Mouse (Mus musculus): Measurements from ENCODE around the gene Ptprd.

Gene Ptprd

DNA sequence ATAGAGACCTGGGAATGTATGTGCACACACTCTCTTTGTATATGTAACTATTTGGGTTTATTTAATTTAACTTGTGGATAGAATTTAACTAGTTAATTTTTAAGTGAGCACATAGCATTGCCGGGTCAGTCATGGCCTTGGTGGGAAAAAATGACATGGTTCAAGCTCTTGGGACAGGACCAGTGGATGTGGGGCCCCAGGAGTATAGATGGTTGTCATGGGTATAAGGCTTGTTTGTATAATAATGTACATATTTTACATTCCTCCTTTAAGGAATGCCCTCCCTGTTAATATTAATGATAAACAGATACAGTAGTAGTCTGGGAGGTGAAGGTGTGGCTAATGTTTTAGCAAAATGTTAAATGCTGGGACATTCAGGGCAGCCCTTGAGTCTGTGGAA lies 962.8 kb downstream of the Ptprd start:
- DNase-seq (ENCODE audit: low read depth, low spot score), result no peak

DNA sequence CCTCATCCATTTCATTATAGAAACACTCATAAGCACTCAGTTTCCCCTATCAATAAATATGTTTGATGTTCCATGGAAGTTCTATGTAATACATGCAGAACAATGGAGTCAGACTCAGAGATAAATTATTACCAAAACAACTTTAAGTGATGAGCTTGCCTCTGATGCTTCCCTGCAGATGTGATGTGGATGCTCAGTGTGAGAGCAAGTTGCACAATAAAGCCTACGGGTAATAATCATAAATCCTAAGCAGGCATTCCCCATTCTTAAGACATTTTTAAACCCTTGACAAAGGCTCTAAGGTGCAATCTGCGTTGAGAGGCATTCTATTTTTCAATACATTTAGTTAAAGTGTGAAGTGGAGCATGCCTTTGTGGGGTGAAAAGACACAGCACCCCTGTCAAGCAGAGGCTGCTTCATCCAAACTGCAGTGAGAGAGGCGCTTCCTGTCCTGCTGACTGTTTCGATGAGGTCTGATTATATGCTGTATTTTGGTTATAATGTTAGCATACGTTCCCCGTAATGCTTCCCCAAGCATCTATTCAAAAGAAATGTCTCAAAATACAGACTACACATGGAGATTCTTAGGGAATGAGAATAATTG lies 969.8 kb downstream of the Ptprd start:
- DNase-seq (ENCODE audit: low read depth, low spot score), result no peak

DNA sequence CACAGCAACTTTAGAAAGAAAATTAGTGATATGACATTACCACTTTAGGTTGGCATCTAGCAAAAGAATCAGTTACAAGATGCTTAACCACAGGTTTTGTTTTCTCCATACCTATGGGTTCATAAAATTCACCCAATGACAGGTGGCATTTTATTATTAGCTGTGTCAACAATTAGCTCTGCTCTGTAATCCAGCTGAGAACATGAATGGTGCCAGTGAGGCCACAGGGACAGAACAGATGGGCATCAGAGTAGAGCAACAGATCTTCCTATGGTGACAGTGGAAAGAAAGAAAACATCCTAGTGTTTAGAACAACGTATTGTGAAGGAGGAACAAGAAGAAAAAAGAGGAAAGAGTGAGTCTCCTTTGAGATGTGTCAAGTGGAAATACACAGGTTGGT lies 973.6 kb downstream of the Ptprd start:
- DNase-seq (ENCODE audit: low read depth, low spot score), result no peak

DNA sequence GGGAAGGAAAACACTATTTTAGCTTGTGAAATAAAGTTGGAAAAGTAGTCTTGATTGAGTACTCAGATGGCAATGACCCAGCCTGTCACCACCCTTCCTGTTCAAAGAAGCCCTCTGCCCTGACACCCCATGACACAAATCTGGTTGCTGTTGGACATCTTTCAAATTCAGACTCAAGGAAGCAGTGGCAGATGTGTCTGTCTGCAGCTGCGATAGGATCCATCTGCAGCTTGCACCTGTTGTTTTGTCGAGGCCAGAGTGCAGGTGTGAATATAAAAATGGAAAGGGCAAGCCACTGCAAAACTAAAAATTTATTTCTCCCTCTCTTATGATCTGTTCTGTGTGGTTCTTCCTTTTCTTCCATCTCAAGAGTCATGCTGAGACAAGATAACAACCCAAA lies 978.5 kb downstream of the Ptprd start:
- DNase-seq (ENCODE audit: low read depth, low spot score), result no peak

DNA sequence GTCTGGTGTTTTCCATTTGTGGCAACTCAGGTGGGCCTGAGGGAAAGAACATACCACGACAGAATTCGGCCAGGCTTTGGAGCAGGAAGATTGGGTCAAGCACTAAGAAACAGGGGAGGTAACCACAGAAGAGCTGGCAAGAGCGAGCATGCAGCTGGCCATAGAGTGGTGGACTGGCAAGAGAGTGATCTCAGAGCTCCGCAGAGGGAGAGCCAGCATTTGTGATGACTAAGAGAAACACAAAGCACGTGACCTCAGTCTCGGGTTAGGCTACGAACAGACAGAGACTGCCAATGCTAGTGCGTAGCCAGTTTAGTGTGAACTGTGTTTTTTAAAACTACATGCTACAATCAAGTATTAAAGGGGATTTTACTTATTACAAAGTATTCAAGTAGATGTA lies 1042.9 kb downstream of the Ptprd start:
- no peak for DNase-seq (ENCODE audit: low read depth, low spot score)

DNA sequence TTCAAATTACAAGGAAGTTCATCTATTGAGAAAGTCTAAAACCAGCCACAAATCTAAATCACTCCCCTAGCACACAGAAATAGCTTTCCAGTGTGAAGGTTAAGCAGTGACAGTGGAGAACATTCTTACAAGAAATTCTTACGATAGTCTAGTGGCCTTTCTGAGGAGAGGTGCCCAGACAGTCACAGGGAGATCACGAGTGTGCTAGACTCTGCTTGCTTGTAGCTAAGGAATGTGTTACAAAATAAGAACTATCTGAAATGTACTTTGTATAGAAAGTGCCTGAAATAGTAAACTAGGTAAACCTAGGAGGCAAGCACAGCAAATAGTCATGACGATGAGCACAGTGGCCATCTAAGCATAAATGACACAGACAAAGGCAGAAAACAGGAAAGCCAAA lies 1054.2 kb downstream of the Ptprd start:
- no peak for DNase-seq (ENCODE audit: low read depth, low spot score)

DNA sequence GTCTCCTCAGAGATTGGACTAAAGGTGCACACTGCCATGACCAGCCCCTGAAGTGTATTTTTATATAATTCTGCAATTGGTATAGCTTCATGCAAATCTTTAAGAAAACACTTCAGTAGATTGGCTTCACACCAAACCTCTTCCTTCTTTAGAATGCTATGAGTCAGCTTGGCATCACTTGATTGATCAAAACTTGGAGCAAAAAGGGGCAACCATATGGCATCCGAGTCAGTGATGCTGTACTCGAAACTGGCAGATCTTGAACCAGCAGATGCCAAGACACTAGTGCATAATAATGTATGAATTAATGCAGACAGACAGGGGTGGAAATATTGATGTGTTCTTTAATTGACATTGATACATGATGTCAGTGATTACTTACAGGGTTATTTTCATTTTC lies 1056.2 kb downstream of the Ptprd start:
- no peak for DNase-seq (ENCODE audit: low read depth, low spot score)

DNA sequence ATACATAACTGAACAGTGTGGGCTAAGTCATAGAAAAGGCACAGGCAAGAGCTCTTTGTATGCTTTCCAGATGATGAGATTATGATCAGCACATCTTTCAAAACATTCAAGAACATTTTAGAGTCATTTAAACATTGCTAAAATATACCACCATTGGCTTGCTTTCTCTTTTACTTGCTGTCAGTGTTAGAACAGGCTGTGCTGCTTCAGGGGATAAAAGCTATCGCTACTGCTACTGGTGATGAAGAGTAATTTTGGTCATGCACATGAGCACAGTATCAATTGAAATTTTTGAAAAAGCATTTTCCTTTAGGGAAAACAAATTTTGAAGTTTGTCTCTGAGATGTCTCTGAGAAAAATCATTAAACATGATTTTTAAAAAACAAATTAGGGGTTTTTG lies 1056.7 kb downstream of the Ptprd start:
- DNase-seq (ENCODE audit: low read depth, low spot score), result no peak

DNA sequence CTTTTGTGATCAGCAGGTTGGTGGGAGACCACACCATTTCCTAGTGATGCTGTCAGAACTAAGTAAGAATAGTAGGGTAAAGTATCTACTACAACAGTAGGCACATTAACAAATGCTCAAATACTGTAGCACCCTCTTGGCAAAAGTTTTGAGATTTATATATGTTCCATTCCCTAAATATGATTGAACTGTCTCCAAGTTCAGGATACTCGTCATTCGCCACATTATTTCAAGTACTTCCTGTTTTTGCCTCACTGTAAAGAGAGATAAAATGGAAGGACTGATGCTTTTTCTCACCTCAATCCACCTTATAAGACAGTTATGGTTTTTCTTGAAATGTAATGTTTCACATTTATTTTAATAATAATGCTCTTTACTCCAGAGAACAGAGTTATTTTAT lies 1086.9 kb downstream of the Ptprd start:
- no peak for DNase-seq (ENCODE audit: low read depth, low spot score)

DNA sequence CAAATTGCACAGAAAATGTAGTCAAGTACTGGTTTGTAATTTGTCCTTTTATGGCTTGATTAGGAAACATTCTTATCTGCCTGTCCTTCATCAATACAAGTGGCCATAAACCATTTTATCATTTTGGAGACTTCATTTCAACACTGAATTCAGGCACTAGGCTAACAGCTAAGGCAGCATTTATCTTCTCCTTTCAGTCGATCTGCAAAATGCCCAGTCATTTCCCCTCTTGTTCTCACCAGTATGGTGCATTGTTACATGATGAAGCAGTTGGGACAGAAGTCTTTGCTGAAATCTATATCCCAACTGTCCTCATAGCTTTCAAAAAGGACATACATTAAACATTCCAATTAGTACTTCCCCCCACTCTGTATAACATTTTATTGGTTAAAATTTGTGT lies 1100.9 kb downstream of the Ptprd start:
- no peak for DNase-seq (ENCODE audit: low read depth, low spot score)

DNA sequence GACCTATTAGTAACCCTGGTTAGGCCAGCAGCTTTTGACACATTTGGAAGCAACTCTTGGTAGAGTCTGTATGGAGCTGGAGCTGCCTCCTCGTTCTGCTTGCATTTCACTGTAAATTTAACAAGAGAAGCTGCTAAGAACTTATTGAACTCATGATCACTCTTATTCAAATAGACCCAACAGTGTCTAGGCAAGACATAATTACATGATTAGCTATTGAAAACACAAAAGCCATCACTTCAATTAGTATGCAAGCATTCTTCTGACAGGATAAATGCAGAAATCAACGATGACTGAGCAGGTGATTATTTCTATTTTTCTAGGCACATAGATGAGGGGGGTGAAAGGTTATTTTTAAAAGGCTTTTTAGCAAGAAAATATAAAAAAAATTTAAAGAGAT lies 1104.5 kb downstream of the Ptprd start:
- no peak for DNase-seq (ENCODE audit: low read depth, low spot score)

DNA sequence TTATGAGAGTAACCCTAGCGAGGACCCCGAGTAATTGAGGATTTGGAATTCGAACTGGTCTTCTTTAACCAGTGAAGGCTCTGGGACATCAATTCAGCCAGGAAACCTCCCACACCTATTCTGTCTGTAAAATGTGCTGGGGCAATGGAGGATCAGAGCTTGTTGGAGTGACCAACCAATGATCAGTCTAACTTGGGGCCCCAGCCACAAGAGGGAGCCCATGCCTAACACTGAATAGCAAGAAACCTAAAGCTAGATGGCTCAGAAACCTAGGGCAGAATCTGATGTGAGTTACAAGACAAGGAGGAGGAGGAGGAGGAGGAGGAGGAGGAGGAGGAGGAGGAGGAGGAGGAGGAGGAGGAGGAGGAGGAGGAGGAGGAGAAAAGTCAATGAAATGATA lies 1128.6 kb downstream of the Ptprd start:
- no peak for DNase-seq (ENCODE audit: low read depth, low spot score)

DNA sequence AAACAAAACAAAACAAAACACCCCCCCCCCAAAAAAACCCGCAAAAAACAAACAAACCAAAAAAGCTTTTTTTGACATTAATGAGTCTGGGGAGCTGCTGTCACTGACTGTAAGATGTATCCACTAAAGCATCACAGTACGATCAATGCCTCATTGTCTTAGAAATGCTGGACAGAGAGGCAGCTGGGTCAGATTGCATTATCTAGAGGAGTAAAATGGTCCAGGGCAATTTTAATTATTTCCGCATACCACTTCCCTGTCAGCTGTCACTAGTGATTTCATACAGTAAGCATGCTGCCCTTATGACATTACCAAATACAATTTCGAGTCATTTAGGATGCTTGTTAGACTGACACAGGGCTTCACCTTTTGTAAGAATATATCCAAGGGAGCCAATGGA lies 1134.2 kb downstream of the Ptprd start:
- DNase-seq (ENCODE audit: low read depth, low spot score), result no peak

DNA sequence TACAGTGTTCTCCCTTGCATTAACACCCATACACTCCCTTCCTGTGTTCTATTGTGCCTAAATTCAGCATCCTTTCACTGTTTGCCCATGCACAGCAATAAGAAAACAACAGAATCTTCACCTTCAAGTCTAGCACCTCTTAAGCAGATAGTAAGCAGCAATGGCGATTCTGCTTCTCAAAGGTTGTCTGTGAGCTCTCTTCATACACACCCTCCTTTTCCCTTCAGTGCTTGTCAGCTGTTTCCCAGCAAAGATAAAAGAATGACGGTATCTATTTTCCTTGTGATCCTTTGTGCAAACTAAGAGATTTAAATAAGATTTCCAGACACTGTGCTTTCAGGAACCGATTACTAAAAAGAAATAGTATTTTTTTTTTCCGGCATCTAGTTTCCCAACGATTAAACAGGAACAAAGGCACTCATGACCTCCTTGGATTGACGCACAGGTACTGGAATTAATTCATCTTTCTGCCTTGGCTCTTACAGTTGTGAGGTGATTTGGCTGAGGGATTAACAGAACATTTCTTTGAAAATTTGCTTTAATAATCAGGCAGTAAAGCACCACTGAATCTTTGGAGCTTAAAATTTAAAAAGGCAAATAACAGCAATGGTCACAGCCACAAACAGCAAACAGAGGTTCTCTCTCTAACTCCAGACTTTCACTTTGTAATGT lies 1161.1 kb downstream of the Ptprd start:
- no peak for DNase-seq (ENCODE audit: low read depth, low spot score)

DNA sequence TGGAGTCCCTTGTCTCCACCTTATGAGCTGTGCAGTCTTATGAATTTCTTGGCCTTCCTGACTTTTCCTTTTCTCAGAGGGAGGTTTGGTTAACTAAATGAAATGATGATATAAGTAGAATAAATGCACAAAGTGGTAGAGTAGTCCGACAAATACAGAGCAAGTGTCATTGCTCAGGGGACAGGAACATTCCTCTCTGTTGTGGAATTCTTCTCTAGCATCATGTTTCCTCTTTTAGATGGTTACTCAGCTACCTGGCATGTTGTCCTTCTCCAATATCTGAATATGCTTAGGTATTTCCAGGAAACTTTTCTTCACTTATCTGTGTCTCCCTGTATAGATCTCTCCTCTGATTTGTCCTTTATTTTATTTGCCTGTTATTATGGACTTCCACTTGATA lies 1207.3 kb downstream of the Ptprd start:
- no peak for DNase-seq (ENCODE audit: low read depth, low spot score)

DNA sequence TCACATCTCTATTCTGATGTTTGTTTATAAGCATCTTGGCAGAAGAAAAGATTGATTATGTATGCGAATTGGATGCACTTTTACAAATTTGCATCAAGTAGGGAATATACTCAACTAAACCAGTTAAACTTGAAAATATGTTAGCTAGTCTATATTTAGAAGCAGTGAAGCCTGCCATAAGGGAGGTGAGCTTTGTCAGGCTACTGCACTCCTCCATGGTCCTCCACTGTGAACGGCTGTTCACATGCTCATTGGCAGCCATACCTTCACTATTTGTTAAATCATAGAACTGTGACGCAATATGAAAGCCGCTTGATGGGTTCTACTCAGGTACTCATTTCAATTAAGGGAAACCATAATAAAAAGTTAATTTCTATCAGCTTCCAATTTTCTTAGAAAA lies 1215.6 kb downstream of the Ptprd start:
- no peak for DNase-seq (ENCODE audit: low read depth, low spot score)

DNA sequence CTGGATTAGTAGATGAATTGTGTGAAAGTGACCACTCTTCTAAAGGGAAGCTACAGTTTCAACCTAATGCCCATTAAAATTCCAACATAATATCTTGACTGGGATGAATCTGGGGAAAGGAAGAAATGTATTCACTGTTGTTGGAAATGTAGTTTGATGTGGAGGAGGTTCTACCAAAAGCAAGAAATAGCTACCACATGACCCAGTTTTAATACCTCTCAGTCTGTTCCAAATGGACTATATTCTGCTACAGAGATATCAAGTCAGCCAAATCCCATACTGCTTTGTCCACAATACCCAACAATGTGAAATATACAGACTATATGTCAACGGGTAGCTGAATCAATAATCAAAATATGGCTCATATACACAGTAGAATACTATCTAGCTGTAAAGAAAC lies 1221.8 kb downstream of the Ptprd start:
- DNase-seq (ENCODE audit: low read depth, low spot score), result no peak

DNA sequence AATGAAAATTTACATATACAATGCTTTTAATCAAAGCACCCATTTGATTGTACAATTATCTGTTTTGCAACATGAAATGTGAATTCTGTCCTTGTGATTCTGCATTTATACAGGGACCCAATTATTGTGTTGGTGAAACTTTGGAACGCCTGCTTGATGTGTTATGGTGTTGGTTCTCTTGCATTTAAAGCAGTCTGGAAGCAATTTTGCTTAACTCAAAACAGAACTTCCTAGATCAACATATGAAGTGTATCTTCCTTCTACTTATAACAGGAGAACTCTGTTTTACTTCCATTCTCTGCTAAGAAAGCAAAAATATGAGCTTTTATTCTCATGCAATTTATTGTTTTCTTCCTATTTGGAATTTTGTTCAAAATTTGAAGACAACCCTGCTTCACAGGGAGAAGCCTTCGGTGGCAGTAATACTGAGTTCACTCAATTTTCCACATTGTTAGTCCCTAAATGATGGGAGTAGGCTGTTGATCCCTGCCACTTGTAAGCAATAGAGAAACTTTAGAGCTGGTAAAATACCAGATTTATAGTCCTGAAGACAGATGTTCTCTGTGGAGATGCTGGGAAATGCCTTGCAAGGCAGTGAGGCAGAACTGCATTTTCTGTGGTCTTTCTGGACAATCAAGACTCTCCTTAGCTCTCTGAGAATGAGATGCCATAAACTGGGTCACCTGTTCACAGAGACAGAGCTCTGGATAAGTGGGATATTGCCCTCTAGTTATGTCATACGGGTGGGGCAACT lies 1234.5 kb downstream of the Ptprd start:
- no peak for DNase-seq (ENCODE audit: low read depth, low spot score)

DNA sequence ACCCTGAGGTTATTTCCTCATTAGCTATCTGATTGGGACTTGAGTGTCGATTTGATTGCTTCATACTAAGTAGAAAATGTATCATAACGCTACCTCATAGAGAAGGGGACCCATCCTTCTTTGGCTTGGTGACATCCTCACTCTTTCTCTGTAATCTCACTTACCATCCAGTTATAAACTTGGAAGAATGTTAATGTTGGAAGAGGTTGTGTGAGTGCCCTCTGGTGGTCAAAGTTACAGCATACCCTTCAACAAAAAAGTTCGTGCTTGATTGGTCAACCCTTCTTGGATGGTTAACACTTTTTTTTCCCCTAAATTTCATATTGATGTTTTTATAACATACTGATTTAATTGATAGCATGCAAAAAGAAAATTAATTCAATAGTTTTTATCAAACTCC lies 1263.5 kb downstream of the Ptprd start:
- DNase-seq (ENCODE audit: low read depth, low spot score), result no peak

DNA sequence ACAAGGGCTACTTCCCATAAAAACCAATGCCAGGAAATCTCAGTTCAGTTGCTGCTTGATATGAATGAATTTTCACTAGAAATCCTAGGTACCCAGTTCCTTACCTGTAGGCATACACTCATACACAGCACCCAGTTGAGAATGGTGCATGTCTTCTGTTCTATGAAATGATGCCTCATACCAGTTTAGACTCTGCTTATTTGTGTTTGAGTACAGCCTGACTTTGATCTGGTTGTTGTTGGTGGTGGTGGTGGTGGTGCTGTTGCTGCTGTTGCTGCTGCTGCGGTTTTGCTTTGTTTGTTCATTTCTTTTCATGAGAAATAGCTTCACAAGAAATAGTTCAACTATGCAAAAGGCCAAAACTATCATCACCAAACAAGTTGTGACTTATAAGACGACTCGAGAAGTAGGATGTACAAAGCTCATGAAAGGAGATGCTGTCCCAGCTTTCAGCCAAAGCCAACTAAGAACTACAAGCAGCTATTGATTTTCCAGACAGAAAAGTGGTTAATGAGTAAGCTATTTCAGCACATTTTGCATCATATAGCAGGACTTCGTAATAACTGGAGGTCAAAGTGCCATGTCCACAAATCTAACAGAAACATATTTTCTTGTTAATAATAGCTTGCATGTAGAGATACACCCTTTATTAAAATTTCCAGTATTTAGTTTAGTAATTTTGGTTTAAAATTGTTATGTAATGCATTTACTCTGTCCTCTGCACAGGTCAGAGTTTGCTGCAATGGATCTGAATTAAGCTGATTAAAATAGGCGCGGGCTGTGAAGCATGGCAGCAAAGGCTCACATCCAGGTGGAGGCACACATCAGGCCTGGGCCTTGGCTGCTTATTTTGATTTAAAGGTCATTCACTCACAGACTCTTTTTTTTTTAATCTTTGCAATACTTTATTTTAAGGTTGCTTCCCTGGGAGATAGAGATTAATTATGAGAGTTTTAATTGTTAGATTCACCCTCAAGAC lies 1270.1 kb downstream of the Ptprd start:
- DNase-seq (ENCODE audit: low read depth, low spot score), result no peak

DNA sequence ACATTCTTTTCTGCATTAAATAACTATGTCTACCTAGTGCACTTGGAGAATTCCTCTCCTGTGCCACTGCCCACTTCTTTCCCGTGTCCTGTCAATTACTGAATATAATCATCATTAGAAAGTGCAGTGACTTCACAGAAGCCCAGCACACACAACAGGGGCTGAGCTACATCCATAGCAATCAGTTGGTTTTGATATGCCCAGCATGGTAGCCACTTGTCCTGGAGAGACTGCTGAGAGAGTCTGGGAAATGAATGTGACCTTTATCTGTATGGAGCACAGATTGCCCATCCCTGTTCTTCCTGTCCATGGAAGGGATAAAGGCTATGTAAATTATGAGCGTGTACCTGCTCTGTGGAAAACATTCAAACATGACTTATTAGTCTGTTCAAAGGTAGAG lies 1280.2 kb downstream of the Ptprd start:
- no peak for DNase-seq (ENCODE audit: low read depth, low spot score)

DNA sequence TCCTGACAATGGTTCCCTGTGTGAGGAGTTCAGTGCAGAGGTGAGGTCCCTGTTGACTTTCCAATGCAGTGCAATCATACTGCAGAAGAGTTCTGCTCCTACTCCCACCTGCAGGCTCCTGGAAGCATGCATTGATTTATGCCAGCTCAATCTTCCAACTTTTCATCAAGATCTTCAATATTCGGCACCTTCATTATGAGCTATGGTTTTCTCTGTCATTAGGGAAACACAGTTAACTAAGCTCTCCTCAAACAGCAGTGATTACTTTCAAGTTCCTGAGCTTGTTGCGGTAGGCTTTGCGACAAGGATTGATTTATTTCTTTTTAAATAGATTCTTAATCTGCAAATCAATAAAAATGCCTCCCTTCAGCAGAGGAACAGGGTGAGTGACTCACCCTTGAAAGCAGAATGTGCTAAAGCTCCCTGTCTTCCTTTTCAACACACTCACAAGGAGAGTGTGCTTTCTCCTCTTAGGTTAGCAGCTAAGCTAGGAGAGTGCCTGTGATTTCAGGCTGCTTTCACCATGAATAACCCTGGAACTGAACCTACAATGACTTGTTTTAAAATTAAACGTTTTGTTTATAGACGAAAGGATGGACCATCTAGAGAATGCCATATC lies 1298.1 kb downstream of the Ptprd start:
- no peak for DNase-seq (ENCODE audit: low read depth, low spot score)

Data from CD4-positive, CD25-positive, alpha-beta regulatory T cell, adult 2 months (primary cell).